Mouse (Mus musculus) heart, adult 2 months (tissue): ENCODE measurements around the gene Cacna1s.

ENCODE experiments used
- CTCF ChIP-seq: fragments of 200-600 bp; IDR thresholded peaks from 2 replicates; pipeline ENCODE4 v1.8.1; 2022; ENCODE audit warnings: antibody characterized with exemption, mild to moderate bottlenecking, moderate library complexity
- EP300 ChIP-seq: fragments of 200-500 bp; IDR thresholded peaks from 2 replicates; pipeline ENCODE4 v1.6.1; 2011; ENCODE audit warnings: low read depth, low read length, control low read depth; ENCODE audit not compliant: insufficient read depth
- POLR2A ChIP-seq: fragments of 200-500 bp; IDR thresholded peaks from 2 replicates; pipeline ENCODE4 v1.6.1; 2011; ENCODE audit warnings: mild to moderate bottlenecking, low read depth, low read length, control low read depth; ENCODE audit not compliant: insufficient read depth

DNA sequence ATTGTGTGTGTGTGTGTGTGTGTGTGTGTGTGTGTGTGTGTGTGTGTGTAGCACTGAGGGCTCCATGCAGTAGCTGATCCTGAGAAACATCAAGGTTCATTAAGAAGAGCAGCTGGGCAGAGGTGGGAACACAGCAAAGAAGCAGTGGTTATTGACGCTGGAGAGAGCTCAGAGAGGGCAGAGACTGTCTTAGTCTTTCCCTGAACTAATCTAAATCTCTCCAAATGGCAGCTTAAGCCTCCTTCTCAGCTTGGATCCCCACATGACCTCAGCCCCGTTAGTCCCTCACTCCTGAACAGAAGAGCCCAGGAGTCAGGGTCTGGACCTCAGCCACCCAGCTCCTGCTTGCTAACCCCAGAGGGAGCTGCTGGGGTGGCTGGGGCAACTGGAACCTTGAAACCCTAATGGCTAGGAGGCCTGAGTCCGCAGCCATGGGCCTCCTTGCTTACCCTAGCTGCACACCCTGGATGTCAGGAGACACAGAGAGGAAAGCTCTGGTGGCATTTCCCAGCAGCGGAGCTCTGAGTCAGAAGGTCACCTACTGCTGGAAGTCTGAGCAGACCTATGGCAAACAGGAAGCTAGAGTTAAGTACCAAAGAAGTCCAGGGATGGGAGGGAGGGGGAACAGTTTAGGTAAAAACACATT lies 76.5 kb downstream of the Cacna1s start:
- TF ChIP-seq CTCF (no peak), POLR2A (no peak), EP300 (no peak)
